Mouse (Mus musculus) neural tube, embryonic 15.5 days (tissue): ENCODE measurements around the gene Eps15l1. TPM values are rescaled to one million over a fixed set of nuclear protein-coding genes. Genes with fewer than 3 reads are reported as not detected.

Source experiments
- ATAC-seq: fragments of 200-750 bp; cut with Nextera tagmentation; 2 replicates; pipeline ENCODE4 v1.8.0; 2017; ENCODE audit warnings: mild to moderate bottlenecking, moderate TSS enrichment, moderate library complexity; ENCODE audit not compliant: low FRiP score
- H3K27ac ChIP-seq: fragments of 300-500 bp; sonication (generic); replicated peaks from 2 replicates; pipeline ENCODE4 v1.5.1; 2015; ENCODE audit warnings: mild to moderate bottlenecking, inconsistent platforms
- H3K27me3 ChIP-seq: fragments of 300-500 bp; sonication (generic); replicated peaks from 2 replicates; pipeline ENCODE4 v1.6.1; 2015; ENCODE audit warnings: inconsistent platforms
- H3K36me3 ChIP-seq: fragments of 300-500 bp; sonication (generic); 2 replicates; pipeline ENCODE4 v1.6.1; 2015; ENCODE audit warnings: inconsistent platforms
- H3K4me1 ChIP-seq: fragments of 300-500 bp; sonication (generic); 2 replicates; pipeline ENCODE4 v1.6.1; 2015; ENCODE audit warnings: inconsistent platforms
- H3K4me2 ChIP-seq: fragments of 300-500 bp; sonication (generic); 2 replicates; pipeline ENCODE4 v1.6.1; 2015; ENCODE audit warnings: inconsistent platforms, mild to moderate bottlenecking, moderate library complexity
- H3K4me3 ChIP-seq: fragments of 300-500 bp; sonication (generic); replicated peaks from 2 replicates; pipeline ENCODE4 v1.5.1; 2015; ENCODE audit warnings: mild to moderate bottlenecking, inconsistent platforms
- H3K9ac ChIP-seq: fragments of 300-500 bp; sonication (generic); replicated peaks from 2 replicates; pipeline ENCODE4 v1.6.1; 2015; ENCODE audit warnings: mild to moderate bottlenecking, inconsistent platforms
- H3K9me3 ChIP-seq: fragments of 300-500 bp; sonication (generic); replicated peaks from 2 replicates; pipeline ENCODE4 v1.6.1; 2016; ENCODE audit warnings: inconsistent platforms
- WGBS: fragments of 180-500 bp; shearing (Covaris S2); methylation state at CpG from one replicate; pipeline ENCODE4 v1.1.7; 2015; ENCODE audit warnings: mixed read lengths; 5-methylcytosine and 5-hydroxymethylcytosine counted together
- polyA plus RNA-seq: library from polyadenylated mRNA; unstranded; fragments of >200 nt; fragmentation: Nextera tagmentation; extraction: Ambion mirVana; gene quantifications from 2 replicates; pipeline ENCODE4 v1.2.1, GENCODE M21; 2015

The Eps15l1 gene
- polyA plus RNA-seq, 1 experiment from 2014 or later = 51.5 TPM

GRCm38 (mm10) chr8:72348114-72348513 lies 73.1 kb downstream of the Eps15l1 start:
- Histone ChIP-seq H3K36me3 (peaks cover 48% of the 10 kb centered on the region), H3K4me3 (no peak overlapping the region)

GRCm38 (mm10) chr8:72347553-72347952 lies 73.7 kb downstream of the Eps15l1 start:
- Histone ChIP-seq H3K4me1 (no peaks in the 10 kb centered on the region), H3K27ac (no peak overlapping the region), H3K36me3 (peaks cover 45% of the 10 kb centered on the region), H3K9ac (no peak overlapping the region), H3K27me3 (no peaks in the 10 kb centered on the region), H3K9me3 (no peaks in the 10 kb centered on the region), H3K4me2 (no peak overlapping the region), H3K4me3 (no peak overlapping the region)
- no peak for ATAC-seq
- WGBS = 94% methylated on average over 1 of the region's 1 CpGs

More at GRCm38 (mm10) chr8:72348114-72348513, 73.1 kb downstream of the Eps15l1 start:
- no peak for ATAC-seq
- H3K4me1 ChIP-seq = no peaks in the 10 kb centered on the region
- no peak overlapping the region for H3K27ac ChIP-seq
- no peak overlapping the region for H3K9ac ChIP-seq
- 94% methylated on average over 2 of the region's 2 CpGs for WGBS
- no peaks in the 10 kb centered on the region for H3K27me3 ChIP-seq
- no peaks in the 10 kb centered on the region for H3K9me3 ChIP-seq
- no peak overlapping the region for H3K4me2 ChIP-seq

- ATAC-seq = no peak
- Histone ChIP-seq H3K27ac (no peak overlapping the region), H3K36me3 (peaks cover 72% of the 10 kb centered on the region)
Measured at GRCm38 (mm10) chr8:72343725-72344124, 77.5 kb downstream of the Eps15l1 start.

GRCm38 (mm10) chr8:72342556-72343300 lies 78.5 kb downstream of the Eps15l1 start:
- no peaks in the 10 kb centered on the region for H3K9me3 ChIP-seq
- no peak overlapping the region for H3K9ac ChIP-seq
- H3K27ac ChIP-seq = no peak overlapping the region
- no peak overlapping the region for H3K4me2 ChIP-seq
- no peak overlapping the region for H3K4me3 ChIP-seq
- H3K27me3 ChIP-seq = no peaks in the 10 kb centered on the region
- no peak for ATAC-seq
- H3K36me3 ChIP-seq = peaks cover 76% of the 10 kb centered on the region
- no peaks in the 10 kb centered on the region for H3K4me1 ChIP-seq
- 94% methylated on average over 5 of the region's 5 CpGs for WGBS

More at GRCm38 (mm10) chr8:72343725-72344124, 77.5 kb downstream of the Eps15l1 start:
- Histone ChIP-seq H3K4me1 (no peaks in the 10 kb centered on the region), H3K4me2 (no peak overlapping the region), H3K9ac (no peak overlapping the region), H3K27me3 (no peaks in the 10 kb centered on the region), H3K4me3 (no peak overlapping the region), H3K9me3 (no peaks in the 10 kb centered on the region)
- WGBS = 80% methylated on average over 4 of the region's 4 CpGs

GRCm38 (mm10) chr8:72337034-72337433 lies 84.2 kb downstream of the Eps15l1 start:
- H3K36me3 ChIP-seq = peaks cover 57% of the 10 kb centered on the region
- no peaks in the 10 kb centered on the region for H3K4me1 ChIP-seq
- ATAC-seq = no peak
- no peaks in the 10 kb centered on the region for H3K27me3 ChIP-seq
- no peak overlapping the region for H3K4me3 ChIP-seq
- H3K9ac ChIP-seq = no peak overlapping the region
- H3K9me3 ChIP-seq = no peaks in the 10 kb centered on the region
- no peak overlapping the region for H3K4me2 ChIP-seq
- no peak overlapping the region for H3K27ac ChIP-seq

- Histone ChIP-seq H3K9ac (no peak overlapping the region), H3K4me1 (no peaks in the 10 kb centered on the region), H3K27me3 (no peaks in the 10 kb centered on the region), H3K27ac (no peak overlapping the region), H3K4me3 (no peak overlapping the region), H3K36me3 (peaks cover 50% of the 10 kb centered on the region), H3K4me2 (no peak overlapping the region), H3K9me3 (no peaks in the 10 kb centered on the region)
- 88% methylated on average over 2 of the region's 2 CpGs for WGBS
- ATAC-seq = no peak
Measured at GRCm38 (mm10) chr8:72336273-72336672, 85.0 kb downstream of the Eps15l1 start.

- H3K27ac ChIP-seq = no peak overlapping the region
- H3K4me1 ChIP-seq = no peaks in the 10 kb centered on the region
- WGBS = 65% methylated on average over 4 of the region's 4 CpGs
- ATAC-seq = no peak
- H3K36me3 ChIP-seq = peaks cover 30% of the 10 kb centered on the region
- no peaks in the 10 kb centered on the region for H3K27me3 ChIP-seq
- no peak overlapping the region for H3K9ac ChIP-seq
- no peak overlapping the region for H3K4me2 ChIP-seq
- no peak overlapping the region for H3K4me3 ChIP-seq
- H3K9me3 ChIP-seq = no peaks in the 10 kb centered on the region
Measured at GRCm38 (mm10) chr8:72334144-72334641, 87.1 kb downstream of the Eps15l1 start.

- H3K4me3 ChIP-seq = no peak overlapping the region
- no peaks in the 10 kb centered on the region for H3K9me3 ChIP-seq
- H3K27me3 ChIP-seq = no peaks in the 10 kb centered on the region
- H3K4me1 ChIP-seq = no peaks in the 10 kb centered on the region
- no peak for ATAC-seq
- H3K4me2 ChIP-seq = no peak overlapping the region
- peaks cover 24% of the 10 kb centered on the region for H3K36me3 ChIP-seq
- H3K9ac ChIP-seq = no peak overlapping the region
- no peak overlapping the region for H3K27ac ChIP-seq
- 43% methylated on average over 3 of the region's 3 CpGs for WGBS
Measured at GRCm38 (mm10) chr8:72333429-72334143, 87.7 kb downstream of the Eps15l1 start.

- Histone ChIP-seq H3K4me1 (no peaks in the 10 kb centered on the region), H3K27me3 (no peaks in the 10 kb centered on the region), H3K9me3 (no peaks in the 10 kb centered on the region), H3K4me3 (no peak overlapping the region), H3K9ac (no peak overlapping the region), H3K4me2 (no peak overlapping the region), H3K27ac (no peak overlapping the region), H3K36me3 (peaks cover 8% of the 10 kb centered on the region)
- 96% methylated on average over 4 of the region's 4 CpGs for WGBS
- ATAC-seq = no peak
Measured at GRCm38 (mm10) chr8:72331631-72332030, 89.6 kb downstream of the Eps15l1 start.

- H3K36me3 ChIP-seq = peaks cover 6% of the 10 kb centered on the region
- H3K4me3 ChIP-seq = no peak overlapping the region
- no peaks in the 10 kb centered on the region for H3K9me3 ChIP-seq
- H3K4me2 ChIP-seq = no peak overlapping the region
- ATAC-seq = no peak
- H3K9ac ChIP-seq = no peak overlapping the region
- H3K4me1 ChIP-seq = no peaks in the 10 kb centered on the region
- H3K27me3 ChIP-seq = no peaks in the 10 kb centered on the region
- H3K27ac ChIP-seq = no peak overlapping the region
- 84% methylated on average over 6 of the region's 6 CpGs for WGBS
Measured at GRCm38 (mm10) chr8:72330806-72331516, 90.3 kb downstream of the Eps15l1 start.

GRCm38 (mm10) chr8:72329116-72329515 lies 92.1 kb downstream of the Eps15l1 start:
- Histone ChIP-seq H3K4me1 (no peaks in the 10 kb centered on the region), H3K9me3 (no peaks in the 10 kb centered on the region), H3K4me2 (no peak overlapping the region), H3K4me3 (no peak overlapping the region), H3K9ac (no peak overlapping the region), H3K27ac (no peak overlapping the region), H3K36me3 (no peaks in the 10 kb centered on the region), H3K27me3 (no peaks in the 10 kb centered on the region)
- ATAC-seq = no peak
- 90% methylated on average over 3 of the region's 3 CpGs for WGBS
